Mouse (Mus musculus): Measurements from ENCODE around the gene Cenph. TPM values are rescaled to one million over a fixed set of nuclear protein-coding genes. Genes with fewer than 3 reads are reported as not detected.

Cenph gene
- polyA plus RNA-seq, 1 experiment from 2014 or later = 10.1 TPM

GRCm38 (mm10) chr13:100777491-100777890, 1.8 kb upstream of the Cenph start:
- Histone ChIP-seq H3K27ac (replicated peaks) (no peak overlapping the region), H3K9me3 (no peaks in the 10 kb centered on the region), H3K4me2 (no peak overlapping the region), H3K4me1 (replicated peaks) (peaks cover 16% of the 10 kb centered on the region), H3K36me3 (no peaks in the 10 kb centered on the region), H3K9ac (no peak overlapping the region), H3K4me3 (no peak overlapping the region), H3K27me3 (no peaks in the 10 kb centered on the region)
- 83% methylated on average over 3 of the region's 3 CpGs for WGBS
- ATAC-seq (ENCODE audit: low read depth) = no peak

DNA sequence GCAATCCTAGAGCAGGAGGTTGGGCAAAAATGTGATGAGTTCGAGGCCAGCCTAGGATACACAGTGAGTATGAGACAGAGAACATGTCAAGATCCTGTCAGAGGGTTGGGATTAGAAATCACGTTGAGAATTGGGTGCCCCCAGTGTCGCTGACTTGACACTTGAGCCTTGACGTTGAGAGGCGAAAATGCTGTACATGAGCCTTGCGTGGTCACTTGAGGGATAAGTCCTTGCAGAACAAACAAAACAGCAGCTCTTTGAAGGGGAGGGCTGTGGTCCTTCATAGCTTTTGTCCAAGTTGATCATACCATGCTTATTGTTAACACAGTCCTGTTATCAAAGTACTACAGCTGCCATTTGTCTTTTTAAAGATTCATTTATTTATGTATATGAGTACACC, 1.0 kb upstream of the Cenph start:
- Histone ChIP-seq H3K27me3 (no peaks in the 10 kb centered on the region), H3K9me3 (no peaks in the 10 kb centered on the region), H3K27ac (replicated peaks) (no peak overlapping the region), H3K4me2 (peak overlapping the region; percentile 98; the same call in 1 of the 2 replicates), H3K4me1 (replicated peaks) (peaks cover 16% of the 10 kb centered on the region), H3K9ac (no peak overlapping the region), H3K36me3 (no peaks in the 10 kb centered on the region), H3K4me3 (0 out of 2 replicates have a peak overlapping the region, but pooled peaks have one; percentile 75)
- ATAC-seq (ENCODE audit: low read depth) = no peak
- 61% methylated on average over 6 of the region's 6 CpGs for WGBS

- H3K4me2 ChIP-seq = peak overlapping the region; percentile 98
- H3K27ac ChIP-seq (replicated peaks) = peak overlapping the region; percentile 67
- H3K4me1 ChIP-seq (replicated peaks) = peaks cover 16% of the 10 kb centered on the region
- H3K9me3 ChIP-seq = no peaks in the 10 kb centered on the region
- H3K9ac ChIP-seq = peak overlapping the region; percentile 76
- ATAC-seq (ENCODE audit: low read depth) = no peak
- WGBS = 16% methylated on average over 8 of the region's 8 CpGs
- H3K4me3 ChIP-seq = peak overlapping the region; percentile 75
- H3K36me3 ChIP-seq = no peaks in the 10 kb centered on the region
- no peaks in the 10 kb centered on the region for H3K27me3 ChIP-seq
Observed at GRCm38 (mm10) chr13:100776056-100776419, 339 bp upstream of the Cenph start.

GRCm38 (mm10) chr13:100774704-100775103, 995 bp downstream of the Cenph start:
- H3K36me3 ChIP-seq = peaks cover 10% of the 10 kb centered on the region; the same call in 1 of the 2 replicates
- peak overlapping the region; percentile 76; the same call in 1 of the 2 replicates for H3K9ac ChIP-seq
- peaks cover 16% of the 10 kb centered on the region for H3K4me1 ChIP-seq (replicated peaks)
- H3K27ac ChIP-seq (replicated peaks) = no peak overlapping the region
- H3K4me3 ChIP-seq = peak overlapping the region; percentile 75
- H3K4me2 ChIP-seq = peak overlapping the region; percentile 98
- H3K27me3 ChIP-seq = no peaks in the 10 kb centered on the region
- ATAC-seq (ENCODE audit: low read depth) = no peak
- no peaks in the 10 kb centered on the region for H3K9me3 ChIP-seq

DNA sequence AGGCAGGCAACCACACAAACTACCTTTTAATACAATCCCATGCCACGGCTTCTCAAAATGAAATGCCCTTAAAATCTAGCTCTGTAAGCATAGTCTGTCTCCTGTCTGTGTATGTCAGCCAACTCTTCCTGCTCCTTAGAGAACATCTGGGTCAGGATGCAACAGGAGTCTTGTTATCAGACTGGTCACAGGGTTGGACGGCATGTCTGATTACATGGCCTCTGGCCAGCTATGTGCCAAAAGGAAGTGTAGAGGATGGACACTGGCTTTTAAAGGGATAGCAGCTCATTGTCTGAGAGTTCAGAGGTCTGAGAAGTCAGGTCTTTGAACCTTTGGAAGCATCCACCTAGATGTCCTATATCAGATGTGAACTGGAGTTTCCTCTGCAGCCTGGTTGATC, 20.4 kb downstream of the Cenph start:
- ATAC-seq (ENCODE audit: low read depth) = no peak
- H3K36me3 ChIP-seq = no peaks in the 10 kb centered on the region; the same call in 1 of the 2 replicates
- WGBS = 89% methylated on average over 2 of the region's 2 CpGs

DNA sequence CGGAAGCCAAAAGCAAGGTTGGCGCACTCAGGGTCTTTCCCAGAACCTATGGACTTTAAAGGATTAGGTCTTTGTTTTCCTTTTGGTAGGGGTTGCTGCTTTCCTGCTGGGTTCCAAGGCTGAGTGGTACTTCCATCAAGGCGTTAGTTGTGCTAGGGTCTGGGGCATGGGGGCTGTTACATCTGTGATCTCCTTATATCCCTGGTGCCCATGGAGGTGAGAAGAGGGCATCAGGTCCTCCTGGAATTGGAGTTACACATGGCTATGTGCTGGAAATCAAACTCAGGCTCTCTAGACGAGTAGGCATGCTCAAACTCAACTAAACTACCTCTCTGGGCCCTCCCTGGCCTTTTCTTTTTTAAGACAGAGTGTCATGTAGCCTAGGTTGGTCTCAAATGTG, 21.5 kb downstream of the Cenph start:
- H3K4me2 ChIP-seq = no peak overlapping the region
- ATAC-seq (ENCODE audit: low read depth) = no peak
- no peaks in the 10 kb centered on the region for H3K9me3 ChIP-seq
- no peak overlapping the region for H3K9ac ChIP-seq
- no peak overlapping the region for H3K4me3 ChIP-seq
- WGBS = 69% methylated on average over 4 of the region's 4 CpGs
- H3K27me3 ChIP-seq = no peaks in the 10 kb centered on the region
- H3K27ac ChIP-seq (replicated peaks) = no peak overlapping the region
- H3K36me3 ChIP-seq = no peaks in the 10 kb centered on the region
- no peaks in the 10 kb centered on the region for H3K4me1 ChIP-seq (replicated peaks)

More for the DNA sequence above, 20.4 kb downstream of the Cenph start:
- Histone ChIP-seq H3K27me3 (no peaks in the 10 kb centered on the region), H3K27ac (replicated peaks) (no peak overlapping the region), H3K4me1 (replicated peaks) (no peaks in the 10 kb centered on the region), H3K9me3 (no peaks in the 10 kb centered on the region), H3K4me2 (no peak overlapping the region), H3K4me3 (no peak overlapping the region), H3K9ac (no peak overlapping the region)

DNA sequence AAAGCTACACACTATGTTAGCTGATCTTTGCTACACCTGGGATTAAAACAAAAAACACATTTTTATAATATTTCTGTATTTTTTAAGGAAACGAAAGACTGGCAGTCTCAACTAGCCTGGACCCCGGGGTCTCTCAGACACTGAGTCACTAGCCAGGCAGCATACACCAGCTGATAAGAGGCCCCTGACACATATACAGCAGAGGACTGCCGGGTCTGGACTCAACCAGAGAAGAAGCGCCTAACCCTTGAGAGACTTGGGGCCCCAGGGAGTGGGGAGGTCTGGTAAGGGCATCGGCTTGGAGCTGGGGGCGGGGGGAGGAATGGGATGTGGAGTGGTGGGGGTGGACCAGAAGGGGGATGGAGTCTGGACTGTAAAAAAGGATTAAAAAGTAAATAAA, 22.7 kb downstream of the Cenph start:
- no peak overlapping the region for H3K4me3 ChIP-seq
- ATAC-seq (ENCODE audit: low read depth) = no peak

DNA sequence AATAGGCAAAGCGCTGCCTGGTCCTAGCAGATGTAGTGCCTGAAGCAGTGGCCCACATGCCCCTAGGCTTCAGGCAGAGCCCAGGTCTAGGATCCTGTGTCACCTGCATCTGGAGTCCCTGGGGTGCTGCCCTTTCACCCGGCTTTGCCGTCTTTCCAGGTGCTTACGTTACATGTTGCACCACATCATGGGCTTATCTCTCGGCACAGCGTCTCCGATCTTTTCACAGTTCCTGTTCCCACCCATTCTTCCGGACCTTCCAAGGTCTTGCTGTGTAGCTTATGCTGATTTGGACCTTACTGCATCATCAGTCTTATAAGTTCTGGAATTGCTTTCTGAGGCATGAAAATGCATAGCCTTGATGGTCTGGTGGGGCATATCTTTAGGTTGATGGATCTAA, 23.2 kb downstream of the Cenph start:
- Histone ChIP-seq H3K4me1 (replicated peaks) (no peaks in the 10 kb centered on the region), H3K9ac (no peak overlapping the region), H3K27ac (replicated peaks) (no peak overlapping the region), H3K4me3 (no peak overlapping the region), H3K4me2 (no peak overlapping the region), H3K27me3 (no peaks in the 10 kb centered on the region), H3K36me3 (no peaks in the 10 kb centered on the region), H3K9me3 (no peaks in the 10 kb centered on the region)
- ATAC-seq (ENCODE audit: low read depth) = no peak
- 92% methylated on average over 8 of the region's 8 CpGs for WGBS

More for the DNA sequence above, 22.7 kb downstream of the Cenph start:
- Histone ChIP-seq H3K36me3 (no peaks in the 10 kb centered on the region), H3K27ac (replicated peaks) (no peak overlapping the region), H3K4me2 (no peak overlapping the region), H3K9ac (no peak overlapping the region), H3K27me3 (no peaks in the 10 kb centered on the region), H3K4me1 (replicated peaks) (no peaks in the 10 kb centered on the region), H3K9me3 (no peaks in the 10 kb centered on the region)
- 84% methylated on average over 6 of the region's 6 CpGs for WGBS

- Histone ChIP-seq H3K36me3 (no peaks in the 10 kb centered on the region), H3K9ac (no peak overlapping the region), H3K4me3 (no peak overlapping the region), H3K9me3 (no peaks in the 10 kb centered on the region), H3K27ac (replicated peaks) (no peak overlapping the region), H3K4me1 (replicated peaks) (no peaks in the 10 kb centered on the region), H3K4me2 (no peak overlapping the region), H3K27me3 (no peaks in the 10 kb centered on the region)
- WGBS = 86% methylated on average over 3 of the region's 3 CpGs
- ATAC-seq (ENCODE audit: low read depth) = no peak
Observed at GRCm38 (mm10) chr13:100751402-100751801, 24.3 kb downstream of the Cenph start.

GRCm38 (mm10) chr13:100750799-100751198, 24.9 kb downstream of the Cenph start:
- Histone ChIP-seq H3K36me3 (no peaks in the 10 kb centered on the region), H3K9ac (no peak overlapping the region), H3K4me3 (no peak overlapping the region), H3K27me3 (no peaks in the 10 kb centered on the region), H3K27ac (replicated peaks) (no peak overlapping the region), H3K4me2 (no peak overlapping the region), H3K9me3 (no peaks in the 10 kb centered on the region), H3K4me1 (replicated peaks) (no peaks in the 10 kb centered on the region)
- 85% methylated on average over 5 of the region's 5 CpGs for WGBS
- ATAC-seq (ENCODE audit: low read depth) = no peak

- H3K36me3 ChIP-seq = no peaks in the 10 kb centered on the region
- 49% methylated on average over 8 of the region's 8 CpGs for WGBS
- H3K27ac ChIP-seq (replicated peaks) = no peak overlapping the region
- no peak for ATAC-seq (ENCODE audit: low read depth)
- H3K27me3 ChIP-seq = no peaks in the 10 kb centered on the region
- no peak overlapping the region for H3K4me2 ChIP-seq
- no peaks in the 10 kb centered on the region for H3K9me3 ChIP-seq
- no peak overlapping the region for H3K4me3 ChIP-seq
- H3K9ac ChIP-seq = no peak overlapping the region
- peaks cover 5% of the 10 kb centered on the region for H3K4me1 ChIP-seq (replicated peaks)
Observed at GRCm38 (mm10) chr13:100748638-100749037, 27.1 kb downstream of the Cenph start.

- Histone ChIP-seq H3K9ac (no peak overlapping the region), H3K4me2 (no peak overlapping the region), H3K27ac (replicated peaks) (no peak overlapping the region), H3K4me1 (replicated peaks) (peaks cover 16% of the 10 kb centered on the region), H3K27me3 (no peaks in the 10 kb centered on the region), H3K4me3 (no peak overlapping the region), H3K9me3 (no peaks in the 10 kb centered on the region), H3K36me3 (no peaks in the 10 kb centered on the region)
- ATAC-seq (ENCODE audit: low read depth) = no peak
- WGBS = 90% methylated on average over 3 of the region's 3 CpGs
Observed at GRCm38 (mm10) chr13:100746090-100746489, 29.6 kb downstream of the Cenph start.

DNA sequence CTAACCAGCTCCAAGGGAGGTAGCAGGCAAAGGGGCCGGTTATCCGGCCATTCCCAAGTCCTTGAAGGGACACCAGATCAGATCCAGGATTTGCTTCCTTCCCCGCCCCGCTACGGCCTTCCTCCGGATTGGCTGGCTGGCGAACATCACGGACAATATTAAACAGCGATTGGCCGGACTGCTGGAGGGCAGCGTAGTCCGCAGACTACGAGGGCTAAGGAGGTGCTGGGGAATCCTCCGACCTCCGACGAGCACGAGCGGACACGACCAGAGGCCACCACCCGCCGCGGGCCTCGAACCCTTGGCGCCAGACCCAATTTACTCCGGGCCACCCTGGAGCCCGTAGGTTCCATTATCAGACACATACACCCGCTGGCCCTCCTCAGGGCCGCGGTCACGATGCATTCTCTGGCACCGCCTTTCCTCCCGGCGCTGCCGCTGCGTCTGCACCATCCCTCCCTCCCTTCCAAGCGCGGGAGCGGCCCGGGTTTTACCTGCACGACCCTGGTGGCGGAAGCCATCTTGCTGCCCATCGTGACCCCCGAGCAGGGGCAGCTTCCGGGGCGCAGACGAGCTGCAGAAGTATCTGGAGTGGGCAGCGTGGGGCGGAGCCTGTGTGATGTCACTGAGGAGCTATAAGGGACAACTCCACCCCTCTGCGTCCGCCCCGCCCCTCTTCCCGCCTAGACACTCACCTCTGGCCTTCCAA, 31.5 kb downstream of the Cenph start, which contains the start of gene Mrps36:
Gene Mrps36, minus strand, starts transcription at position 624 of the 709 bp plus-strand sequence.
- Histone ChIP-seq H3K4me1 (replicated peaks) (peaks cover 16% of the 10 kb centered on the region), H3K4me2 (peak within 1 kb of the TSS; percentile 62), H3K4me3 (peak within 1 kb of the TSS; percentile 77), H3K27me3 (no peaks in the 10 kb centered on the region), H3K27ac (replicated peaks) (peak within 1 kb of the TSS; percentile 97), H3K36me3 (peaks cover 5% of the 10 kb centered on the region; the same call in 1 of the 2 replicates), H3K9me3 (no peaks in the 10 kb centered on the region), H3K9ac (peak within 1 kb of the TSS; percentile 88)
- peak; percentile 98 for ATAC-seq (ENCODE audit: low read depth)
- WGBS = under 1% methylated on average over 52 of the region's 52 CpGs

All from neural tube, embryonic 13.5 days (tissue).